Mouse (Mus musculus): ENCODE measurements around the gene Mipol1.

Gene Mipol1

GRCm38 (mm10) chr12:57515702-57516377, 285.6 kb downstream of the Mipol1 start:
- no peak for DNase-seq (ENCODE audit: low spot score)

GRCm38 (mm10) chr12:57528335-57528734, 298.1 kb downstream of the Mipol1 start:
- no peak for DNase-seq (ENCODE audit: low spot score)

GRCm38 (mm10) chr12:57530474-57530873, 300.2 kb downstream of the Mipol1 start:
- DNase-seq (ENCODE audit: low spot score), result no peak

- no peak for DNase-seq (ENCODE audit: low spot score)
Observed at GRCm38 (mm10) chr12:57534517-57534878, 304.3 kb downstream of the Mipol1 start.

- no peak for DNase-seq (ENCODE audit: low spot score)
Observed at GRCm38 (mm10) chr12:57534879-57535611, 304.8 kb downstream of the Mipol1 start.

- DNase-seq (ENCODE audit: low spot score), result no peak
Observed at GRCm38 (mm10) chr12:57536056-57536908, 306.1 kb downstream of the Mipol1 start.

GRCm38 (mm10) chr12:57536909-57537670, 306.9 kb downstream of the Mipol1 start:
- DNase-seq (ENCODE audit: low spot score), result no peak

GRCm38 (mm10) chr12:57537791-57538587, 307.8 kb downstream of the Mipol1 start:
- no peak for DNase-seq (ENCODE audit: low spot score)

GRCm38 (mm10) chr12:57538588-57539550, 308.6 kb downstream of the Mipol1 start:
- DNase-seq (ENCODE audit: low spot score), result no peak

GRCm38 (mm10) chr12:57539551-57539985, 309.3 kb downstream of the Mipol1 start:
- DNase-seq (ENCODE audit: low spot score), result no peak

GRCm38 (mm10) chr12:57541118-57541517, 310.9 kb downstream of the Mipol1 start:
- DNase-seq (ENCODE audit: low spot score), result no peak

GRCm38 (mm10) chr12:57541931-57542745, 311.9 kb downstream of the Mipol1 start:
- no peak for DNase-seq (ENCODE audit: low spot score)

- DNase-seq (ENCODE audit: low spot score), result no peak
Observed at GRCm38 (mm10) chr12:57542746-57543626, 312.8 kb downstream of the Mipol1 start.

- DNase-seq (ENCODE audit: low spot score), result no peak
Observed at GRCm38 (mm10) chr12:57543627-57543991, 313.4 kb downstream of the Mipol1 start.

- no peak for DNase-seq (ENCODE audit: low spot score)
Observed at GRCm38 (mm10) chr12:57544641-57545370, 314.6 kb downstream of the Mipol1 start.

- no peak for DNase-seq (ENCODE audit: low spot score)
Observed at GRCm38 (mm10) chr12:57545371-57546241, 315.4 kb downstream of the Mipol1 start.

Data from ovary, adult 18-20 months (tissue).